Mouse (Mus musculus): Measurements from ENCODE around the gene Dynlt1b.
"Not testable (repeated sequence)": the region's sequence is repeated elsewhere in the genome, so short reads cannot be mapped to it uniquely, and the experiment has no call there.

Dynlt1b gene

GRCm38 (mm10) chr17:6429945-6430344 is at the start of gene Dynlt1b:
Gene Dynlt1b, plus strand, starts transcription at chr17:6430112.
- peak; percentile 100 for DNase-seq (ENCODE audit: low spot score)

DNA sequence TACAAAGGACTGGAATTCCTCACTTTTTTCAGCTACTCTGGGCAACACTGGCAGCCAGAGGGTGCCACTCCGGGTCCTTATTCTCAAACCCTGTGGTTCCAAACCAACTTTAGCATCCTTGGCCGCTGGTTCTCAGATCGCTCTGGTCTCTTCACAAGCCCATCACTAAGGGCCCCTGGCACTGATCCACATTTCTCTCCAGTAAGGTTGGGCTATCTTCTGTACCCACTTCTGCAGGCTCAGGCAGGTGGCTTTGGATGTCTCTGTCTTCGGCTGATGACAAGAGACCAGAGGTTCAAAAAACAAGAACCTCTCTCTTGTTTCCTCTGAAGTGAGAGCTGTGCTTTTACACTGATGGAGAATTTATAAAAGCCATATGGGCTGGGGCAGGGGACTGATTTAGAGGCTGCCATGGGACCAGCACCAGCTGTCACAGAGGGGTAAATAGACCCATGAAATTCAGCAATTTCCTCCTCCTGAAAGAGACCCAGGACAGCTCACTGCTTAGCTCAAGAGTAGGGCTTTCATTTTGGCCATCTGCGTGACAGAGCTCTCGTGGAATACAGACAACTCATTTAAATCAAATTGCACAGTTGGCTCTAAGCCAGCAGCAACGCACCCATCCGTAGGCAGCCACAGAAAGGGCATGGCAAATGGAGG is 49.6 kb upstream of the Dynlt1b start:
- DNase-seq (ENCODE audit: low spot score) = not testable (repeated sequence)

- not testable (repeated sequence) for DNase-seq (ENCODE audit: low spot score)
These were observed 48.7 kb upstream of the Dynlt1b start for GRCm38 (mm10) chr17:6381071-6381682.

GRCm38 (mm10) chr17:6386927-6387326 is 43.0 kb upstream of the Dynlt1b start:
- not testable (repeated sequence) for DNase-seq (ENCODE audit: low spot score)

DNA sequence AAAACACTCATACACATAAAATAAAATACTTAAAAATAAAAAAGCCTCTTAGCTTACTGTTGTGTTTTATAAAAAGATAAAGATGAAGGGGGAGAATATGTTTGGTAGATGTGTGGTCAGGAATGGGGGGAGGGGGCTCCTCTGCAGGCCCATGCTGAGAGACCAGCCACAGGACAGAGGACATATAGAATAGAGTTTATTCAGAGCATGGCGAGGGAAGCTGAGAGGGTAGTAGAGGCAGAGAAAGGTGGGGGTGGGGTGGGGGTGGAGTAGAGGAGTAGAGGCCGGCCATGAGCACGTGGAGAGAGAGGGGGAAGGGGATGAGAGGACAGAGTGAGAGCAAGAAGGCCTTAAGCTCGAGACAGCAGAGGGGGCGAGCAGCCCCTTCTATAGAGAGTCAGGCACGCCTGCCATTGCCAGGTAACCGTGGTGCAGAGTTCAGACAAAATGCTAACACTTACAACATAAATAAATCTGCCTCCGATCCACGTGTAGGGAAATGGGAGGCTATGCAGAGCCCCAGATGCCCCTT is 42.5 kb upstream of the Dynlt1b start:
- not testable (repeated sequence) for DNase-seq (ENCODE audit: low spot score)

DNA sequence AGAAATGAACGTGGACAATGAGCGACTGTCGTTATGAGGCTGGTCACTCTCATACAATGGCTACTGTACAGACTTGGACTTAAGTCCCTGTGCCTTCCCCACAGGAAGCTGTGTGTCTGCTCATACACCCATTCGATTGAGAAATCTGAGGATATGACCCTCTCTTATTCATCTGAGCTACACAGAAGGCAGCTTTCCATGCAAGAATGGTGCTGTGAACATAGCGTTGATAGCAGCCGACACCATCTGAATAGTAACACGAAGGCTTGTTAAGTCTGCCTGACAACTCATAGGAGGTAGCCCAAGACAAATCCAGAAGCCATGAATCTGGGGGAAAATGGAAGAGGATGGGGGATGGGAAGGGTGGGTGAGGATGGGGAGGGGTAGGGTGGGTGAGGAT is 40.4 kb upstream of the Dynlt1b start:
- DNase-seq (ENCODE audit: low spot score) = not testable (repeated sequence)

GRCm38 (mm10) chr17:6390731-6391130 is 39.2 kb upstream of the Dynlt1b start:
- DNase-seq (ENCODE audit: low spot score) = not testable (repeated sequence)

DNA sequence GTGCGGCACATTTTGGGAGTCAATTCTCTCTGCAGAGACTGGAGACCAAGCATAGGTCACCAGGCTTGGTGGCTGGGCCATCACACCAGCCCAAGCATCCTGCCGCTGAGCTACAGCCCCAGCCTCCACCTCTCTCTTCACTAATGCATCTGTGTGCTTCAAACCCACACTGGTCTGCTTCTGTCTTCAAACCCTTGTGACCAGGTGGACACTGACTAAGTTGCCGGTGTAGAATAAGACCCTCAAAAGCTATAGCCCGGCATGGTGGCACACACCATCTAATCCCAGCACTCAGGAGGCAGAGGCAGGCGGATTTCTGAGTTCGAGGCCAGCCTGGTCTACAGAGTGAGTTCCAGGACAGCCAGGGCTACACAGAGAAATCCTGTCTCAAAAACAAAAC is 38.2 kb upstream of the Dynlt1b start:
- DNase-seq (ENCODE audit: low spot score) = peak; percentile 4

GRCm38 (mm10) chr17:6392473-6393340 is 37.2 kb upstream of the Dynlt1b start:
- DNase-seq (ENCODE audit: low spot score) = not testable (repeated sequence)

- not testable (repeated sequence) for DNase-seq (ENCODE audit: low spot score)
These were observed 31.8 kb upstream of the Dynlt1b start for GRCm38 (mm10) chr17:6398079-6398478.

- DNase-seq (ENCODE audit: low spot score) = not testable (repeated sequence)
These were observed 31.1 kb upstream of the Dynlt1b start for GRCm38 (mm10) chr17:6398816-6399215.

DNA sequence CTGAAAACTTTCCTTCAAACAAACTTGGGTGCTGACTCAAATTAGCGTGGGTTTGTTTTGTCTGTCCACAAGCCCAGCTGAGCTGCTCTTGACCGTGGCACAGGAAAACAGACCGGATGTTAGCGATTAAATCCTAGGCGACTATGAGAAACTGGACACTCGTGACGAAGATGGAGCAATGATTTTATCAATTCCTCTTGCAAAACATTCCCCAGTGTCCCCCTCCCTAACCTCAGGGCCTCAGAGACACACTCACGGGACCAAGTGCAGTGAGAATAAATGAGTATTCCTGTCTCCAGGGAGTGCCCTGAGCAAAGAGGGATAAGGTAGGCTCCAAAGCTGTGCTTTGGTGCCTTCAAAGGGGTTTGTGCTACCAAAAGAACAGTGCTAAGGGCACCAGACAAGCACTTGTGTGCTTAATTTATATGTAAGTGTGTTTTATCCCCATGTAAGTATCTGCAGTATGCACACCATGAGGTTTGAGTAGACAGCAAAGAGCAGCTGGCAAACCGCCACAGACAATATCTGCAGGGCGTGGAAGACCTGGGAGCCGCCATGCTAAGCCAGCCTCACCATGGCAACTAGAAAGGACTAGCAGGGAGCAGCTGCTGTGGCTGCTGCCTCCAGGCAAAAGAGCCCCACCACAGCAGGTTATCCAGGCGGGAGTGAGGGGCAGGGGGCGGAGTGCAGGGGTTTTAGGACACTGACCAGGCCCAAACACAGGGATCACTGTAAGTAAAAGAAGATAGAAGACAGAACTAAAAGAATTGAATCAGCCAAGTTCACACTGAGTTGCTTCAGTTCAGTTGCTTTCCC is 30.4 kb upstream of the Dynlt1b start:
- DNase-seq (ENCODE audit: low spot score) = not testable (repeated sequence)

DNA sequence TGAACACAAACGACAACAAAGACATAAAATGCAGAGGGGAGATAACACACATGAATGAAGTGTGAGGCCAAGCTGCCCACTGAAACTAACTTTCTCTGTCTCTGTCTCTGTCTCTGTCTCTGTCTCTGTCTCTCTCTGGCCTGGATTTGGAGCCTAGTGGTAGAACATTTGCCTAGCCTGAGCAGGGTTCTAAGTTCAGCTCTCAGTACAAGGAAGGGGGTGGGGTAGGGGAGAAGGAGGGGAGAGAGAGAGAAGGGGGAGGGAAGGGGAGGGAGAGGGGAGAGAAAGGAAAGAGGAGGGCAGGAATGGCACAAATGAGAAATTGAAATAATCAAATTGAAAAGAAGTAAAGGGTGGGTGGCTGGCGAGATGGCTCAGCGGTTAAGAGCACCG is 29.8 kb upstream of the Dynlt1b start:
- DNase-seq (ENCODE audit: low spot score) = not testable (repeated sequence)

DNA sequence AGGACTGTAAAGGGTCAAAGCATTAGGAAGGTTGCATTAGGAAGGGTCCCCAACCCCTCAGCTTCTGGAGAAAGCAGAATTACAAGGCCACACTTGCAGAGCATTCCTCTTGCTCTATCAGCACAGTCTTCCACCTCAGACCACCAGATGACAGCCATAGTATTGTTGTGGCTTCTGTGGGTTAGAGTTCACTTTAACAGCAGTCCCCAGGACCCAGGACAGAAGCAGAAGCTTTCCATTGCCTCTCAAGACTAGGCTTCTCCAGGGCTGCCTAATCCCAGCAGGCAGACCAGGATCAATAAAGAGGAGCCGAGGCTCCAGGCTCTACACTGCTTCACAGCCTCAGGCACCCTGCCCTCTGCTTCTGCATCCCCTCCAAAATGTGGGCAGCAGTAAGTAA is 25.4 kb upstream of the Dynlt1b start:
- DNase-seq (ENCODE audit: low spot score) = not testable (repeated sequence)

- not testable (repeated sequence) for DNase-seq (ENCODE audit: low spot score)
These were observed 22.9 kb upstream of the Dynlt1b start for GRCm38 (mm10) chr17:6406972-6407371.

DNA sequence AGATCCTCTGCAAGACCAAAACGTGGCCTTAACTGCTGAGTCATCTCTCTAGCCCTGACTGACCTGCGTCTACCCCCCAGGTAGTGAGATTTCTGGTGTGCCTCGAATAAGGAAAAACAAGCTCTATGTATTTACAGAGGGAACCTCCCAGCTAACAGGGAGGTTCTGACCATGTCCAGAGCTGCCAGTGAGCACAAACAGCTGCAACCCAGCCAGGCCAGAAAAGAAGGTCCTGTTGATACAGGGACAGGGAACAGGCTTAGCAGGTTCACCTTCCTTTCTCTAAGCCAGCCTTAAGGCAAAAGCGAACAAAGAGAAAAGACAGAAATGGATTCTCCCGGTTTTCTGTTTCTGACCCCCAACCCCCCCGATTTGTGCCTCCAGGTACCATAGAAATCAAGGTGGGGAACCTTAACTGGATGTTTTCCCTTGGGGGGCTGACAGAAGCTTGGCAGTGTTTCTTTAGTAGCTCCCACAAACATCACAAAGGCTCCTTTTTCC is 19.1 kb upstream of the Dynlt1b start:
- not testable (repeated sequence) for DNase-seq (ENCODE audit: low spot score)

- DNase-seq (ENCODE audit: low spot score) = not testable (repeated sequence)
These were observed 12.8 kb upstream of the Dynlt1b start for GRCm38 (mm10) chr17:6417118-6417517.

DNA sequence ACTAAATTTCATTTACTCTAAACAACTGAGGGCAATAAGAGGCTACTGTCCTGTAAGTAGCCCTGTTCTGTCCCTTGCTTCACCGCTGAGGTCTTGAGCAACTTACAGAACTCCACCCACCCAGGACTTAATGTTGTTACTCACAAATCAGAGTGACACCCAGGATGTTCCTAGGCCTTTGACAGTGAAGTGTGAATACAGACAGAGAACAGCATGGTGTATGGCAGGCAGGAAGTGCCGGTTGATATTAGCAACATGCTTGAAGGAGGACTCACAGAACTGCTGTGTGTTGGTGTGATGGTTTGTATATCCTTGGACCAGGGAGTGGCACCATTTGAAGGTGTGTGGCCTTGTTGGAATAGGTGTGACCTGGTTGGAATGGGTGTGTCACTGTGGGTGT is 9.4 kb upstream of the Dynlt1b start:
- DNase-seq (ENCODE audit: low spot score) = not testable (repeated sequence)

- not testable (repeated sequence) for DNase-seq (ENCODE audit: low spot score)
These were observed 8.2 kb upstream of the Dynlt1b start for GRCm38 (mm10) chr17:6421547-6422326.

DNA sequence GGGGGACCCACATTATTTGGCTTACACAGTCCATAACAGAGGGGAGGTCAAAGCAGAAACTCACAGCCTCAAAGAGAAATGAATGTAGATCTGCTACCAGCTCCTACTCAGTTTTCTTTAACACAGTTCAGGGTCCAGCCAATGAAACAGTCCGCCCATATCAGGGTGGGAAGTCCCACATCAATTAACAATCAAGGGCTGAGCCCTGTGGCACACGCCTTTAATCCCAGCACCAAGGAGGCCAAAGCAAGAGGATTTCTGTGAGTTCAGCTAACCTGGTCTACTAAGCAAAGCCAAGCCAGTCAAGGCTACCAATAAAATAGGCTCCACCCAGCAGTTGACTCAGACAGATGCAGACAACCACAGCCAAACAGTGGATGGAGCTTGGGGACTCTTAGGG is 7.5 kb upstream of the Dynlt1b start:
- not testable (repeated sequence) for DNase-seq (ENCODE audit: low spot score)
